Mouse (Mus musculus): Measurements from ENCODE around the gene Uck1. TPM values are rescaled to one million over a fixed set of nuclear protein-coding genes. Genes with fewer than 3 reads are reported as not detected.
A peak's percentile ranks its signal among the peaks of the same experiment; 100 is the strongest.

Uck1 gene
- polyA plus RNA-seq, 1 experiment from 2014 or later = 108 TPM

GRCm38 (mm10) chr2:32235886-32236759 lies 23.8 kb downstream of the Uck1 start, which contains the start of gene Pomt1:
TSS of gene Pomt1 (plus strand) at chr2:32236590.
- Histone ChIP-seq H3K27ac (ENCODE audit: low read length) (peak within 1 kb of the TSS; percentile 84), H3K27me3 (replicated peaks; ENCODE audit: control insufficient read depth, insufficient read depth, low read length) (no peaks in the 10 kb centered on the region), H3K9ac (replicated peaks; ENCODE audit: low read depth, low read length) (peak within 1 kb of the TSS; percentile 70), H3K9me3 (ENCODE audit: control insufficient read depth, low read length) (no peaks in the 10 kb centered on the region), H3K4me1 (replicated peaks; ENCODE audit: control insufficient read depth, insufficient read depth, low read length) (peaks cover 22% of the 10 kb centered on the region), H3K36me3 (ENCODE audit: control insufficient read depth, insufficient read depth) (peaks cover 12% of the 10 kb centered on the region), H3K4me3 (replicated peaks; ENCODE audit: low read length) (peak within 1 kb of the TSS; percentile 63), H3K4me2 (ENCODE audit: low read length) (peak within 1 kb of the TSS; percentile 79)
- peak; percentile 92 for ATAC-seq
- 1% methylated on average over 54 of the region's 54 CpGs for WGBS

- Histone ChIP-seq H3K4me2 (ENCODE audit: low read length) (peak overlapping the region; percentile 79), H3K4me3 (replicated peaks; ENCODE audit: low read length) (peak overlapping the region; percentile 63), H3K27ac (ENCODE audit: low read length) (no peak overlapping the region), H3K27me3 (replicated peaks; ENCODE audit: control insufficient read depth, insufficient read depth, low read length) (no peaks in the 10 kb centered on the region), H3K36me3 (ENCODE audit: control insufficient read depth, insufficient read depth) (peaks cover 14% of the 10 kb centered on the region), H3K9me3 (ENCODE audit: control insufficient read depth, low read length) (no peaks in the 10 kb centered on the region), H3K4me1 (replicated peaks; ENCODE audit: control insufficient read depth, insufficient read depth, low read length) (peaks cover 22% of the 10 kb centered on the region), H3K9ac (replicated peaks; ENCODE audit: low read depth, low read length) (no peak overlapping the region)
- 41% methylated on average over 7 of the region's 7 CpGs for whole genome bisulfite sequencing
- no peak for ATAC-seq
Observed at GRCm38 (mm10) chr2:32235433-32235832, 24.5 kb downstream of the Uck1 start.

- Histone ChIP-seq H3K27me3 (replicated peaks; ENCODE audit: control insufficient read depth, insufficient read depth, low read length) (no peaks in the 10 kb centered on the region), H3K4me2 (ENCODE audit: low read length) (no peak overlapping the region)
- WGBS = 87% methylated on average over 10 of the region's 10 CpGs
Observed at GRCm38 (mm10) chr2:32222057-32222456, 37.9 kb downstream of the Uck1 start.

GRCm38 (mm10) chr2:32221577-32221976 lies 38.4 kb downstream of the Uck1 start:
- Histone ChIP-seq H3K27ac (ENCODE audit: low read length) (no peak overlapping the region), H3K9ac (replicated peaks; ENCODE audit: low read depth, low read length) (no peak overlapping the region), H3K4me2 (ENCODE audit: low read length) (no peak overlapping the region), H3K4me3 (replicated peaks; ENCODE audit: low read length) (no peak overlapping the region), H3K4me1 (replicated peaks; ENCODE audit: control insufficient read depth, insufficient read depth, low read length) (no peaks in the 10 kb centered on the region), H3K36me3 (ENCODE audit: control insufficient read depth, insufficient read depth) (peaks cover 80% of the 10 kb centered on the region), H3K9me3 (ENCODE audit: control insufficient read depth, low read length) (no peaks in the 10 kb centered on the region), H3K27me3 (replicated peaks; ENCODE audit: control insufficient read depth, insufficient read depth, low read length) (no peaks in the 10 kb centered on the region)
- ATAC-seq = no peak
- WGBS = 88% methylated on average over 7 of the region's 7 CpGs

More at GRCm38 (mm10) chr2:32222057-32222456, 37.9 kb downstream of the Uck1 start:
- Histone ChIP-seq H3K36me3 (ENCODE audit: control insufficient read depth, insufficient read depth) (peaks cover 80% of the 10 kb centered on the region), H3K27ac (ENCODE audit: low read length) (no peak overlapping the region), H3K4me1 (replicated peaks; ENCODE audit: control insufficient read depth, insufficient read depth, low read length) (no peaks in the 10 kb centered on the region), H3K9me3 (ENCODE audit: control insufficient read depth, low read length) (no peaks in the 10 kb centered on the region), H3K4me3 (replicated peaks; ENCODE audit: low read length) (no peak overlapping the region), H3K9ac (replicated peaks; ENCODE audit: low read depth, low read length) (no peak overlapping the region)
- ATAC-seq = no peak

GRCm38 (mm10) chr2:32220969-32221368 lies 39.0 kb downstream of the Uck1 start:
- no peak for ATAC-seq
- H3K9me3 ChIP-seq (ENCODE audit: control insufficient read depth, low read length) = no peaks in the 10 kb centered on the region
- no peak overlapping the region for H3K27ac ChIP-seq (ENCODE audit: low read length)
- no peak overlapping the region for H3K9ac ChIP-seq (replicated peaks; ENCODE audit: low read depth, low read length)
- H3K27me3 ChIP-seq (replicated peaks; ENCODE audit: control insufficient read depth, insufficient read depth, low read length) = no peaks in the 10 kb centered on the region
- 95% methylated on average over 10 of the region's 10 CpGs for WGBS
- H3K4me1 ChIP-seq (replicated peaks; ENCODE audit: control insufficient read depth, insufficient read depth, low read length) = no peaks in the 10 kb centered on the region
- no peak overlapping the region for H3K4me2 ChIP-seq (ENCODE audit: low read length)
- no peak overlapping the region for H3K4me3 ChIP-seq (replicated peaks; ENCODE audit: low read length)
- peaks cover 79% of the 10 kb centered on the region for H3K36me3 ChIP-seq (ENCODE audit: control insufficient read depth, insufficient read depth)

GRCm38 (mm10) chr2:32220021-32220420 lies 39.9 kb downstream of the Uck1 start:
- ATAC-seq = no peak
- H3K27ac ChIP-seq (ENCODE audit: low read length) = no peak overlapping the region
- no peaks in the 10 kb centered on the region for H3K27me3 ChIP-seq (replicated peaks; ENCODE audit: control insufficient read depth, insufficient read depth, low read length)
- no peak overlapping the region for H3K9ac ChIP-seq (replicated peaks; ENCODE audit: low read depth, low read length)
- no peaks in the 10 kb centered on the region for H3K4me1 ChIP-seq (replicated peaks; ENCODE audit: control insufficient read depth, insufficient read depth, low read length)
- peaks cover 84% of the 10 kb centered on the region for H3K36me3 ChIP-seq (ENCODE audit: control insufficient read depth, insufficient read depth)
- no peak overlapping the region for H3K4me2 ChIP-seq (ENCODE audit: low read length)
- H3K4me3 ChIP-seq (replicated peaks; ENCODE audit: low read length) = no peak overlapping the region
- WGBS = 91% methylated on average over 6 of the region's 6 CpGs
- no peaks in the 10 kb centered on the region for H3K9me3 ChIP-seq (ENCODE audit: control insufficient read depth, low read length)

GRCm38 (mm10) chr2:32219501-32219900 lies 40.5 kb downstream of the Uck1 start:
- Histone ChIP-seq H3K9ac (replicated peaks; ENCODE audit: low read depth, low read length) (no peak overlapping the region), H3K27me3 (replicated peaks; ENCODE audit: control insufficient read depth, insufficient read depth, low read length) (no peaks in the 10 kb centered on the region), H3K4me3 (replicated peaks; ENCODE audit: low read length) (no peak overlapping the region), H3K4me2 (ENCODE audit: low read length) (no peak overlapping the region), H3K9me3 (ENCODE audit: control insufficient read depth, low read length) (no peaks in the 10 kb centered on the region), H3K27ac (ENCODE audit: low read length) (no peak overlapping the region), H3K4me1 (replicated peaks; ENCODE audit: control insufficient read depth, insufficient read depth, low read length) (no peaks in the 10 kb centered on the region), H3K36me3 (ENCODE audit: control insufficient read depth, insufficient read depth) (peaks cover 86% of the 10 kb centered on the region)
- ATAC-seq = no peak
- 94% methylated on average over 14 of the region's 14 CpGs for WGBS

GRCm38 (mm10) chr2:32218541-32219334 lies 41.2 kb downstream of the Uck1 start:
- no peaks in the 10 kb centered on the region for H3K9me3 ChIP-seq (ENCODE audit: control insufficient read depth, low read length)
- 87% methylated on average over 11 of the region's 11 CpGs for WGBS
- H3K27me3 ChIP-seq (replicated peaks; ENCODE audit: control insufficient read depth, insufficient read depth, low read length) = no peaks in the 10 kb centered on the region
- no peak overlapping the region for H3K4me2 ChIP-seq (ENCODE audit: low read length)
- no peak overlapping the region for H3K4me3 ChIP-seq (replicated peaks; ENCODE audit: low read length)
- H3K27ac ChIP-seq (ENCODE audit: low read length) = no peak overlapping the region
- no peaks in the 10 kb centered on the region for H3K4me1 ChIP-seq (replicated peaks; ENCODE audit: control insufficient read depth, insufficient read depth, low read length)
- H3K9ac ChIP-seq (replicated peaks; ENCODE audit: low read depth, low read length) = no peak overlapping the region
- H3K36me3 ChIP-seq (ENCODE audit: control insufficient read depth, insufficient read depth) = peaks cover 83% of the 10 kb centered on the region
- no peak for ATAC-seq

GRCm38 (mm10) chr2:32218113-32218512 lies 41.8 kb downstream of the Uck1 start:
- H3K4me3 ChIP-seq (replicated peaks; ENCODE audit: low read length) = no peak overlapping the region
- H3K36me3 ChIP-seq (ENCODE audit: control insufficient read depth, insufficient read depth) = peaks cover 83% of the 10 kb centered on the region
- H3K4me1 ChIP-seq (replicated peaks; ENCODE audit: control insufficient read depth, insufficient read depth, low read length) = no peaks in the 10 kb centered on the region
- no peak overlapping the region for H3K4me2 ChIP-seq (ENCODE audit: low read length)
- no peak overlapping the region for H3K27ac ChIP-seq (ENCODE audit: low read length)
- ATAC-seq = no peak
- H3K27me3 ChIP-seq (replicated peaks; ENCODE audit: control insufficient read depth, insufficient read depth, low read length) = no peaks in the 10 kb centered on the region
- WGBS = 97% methylated on average over 5 of the region's 5 CpGs
- no peak overlapping the region for H3K9ac ChIP-seq (replicated peaks; ENCODE audit: low read depth, low read length)
- no peaks in the 10 kb centered on the region for H3K9me3 ChIP-seq (ENCODE audit: control insufficient read depth, low read length)
